Mouse (Mus musculus) megakaryocyte, adult 5-6 weeks (primary cell): ENCODE measurements around the gene Gm28053. TPM values are rescaled to one million over a fixed set of nuclear protein-coding genes. Genes with fewer than 3 reads are reported as not detected.
A peak's percentile ranks its signal among the peaks of the same experiment; 100 is the strongest.

Experiments used
- ATAC-seq: 2 replicates; pipeline ENCODE4 v1.8.0; 2016; ENCODE audit warnings: mild to moderate bottlenecking, inconsistent platforms; ENCODE audit not compliant: poor library complexity, severe bottlenecking
- total RNA-seq, 2 experiments: library from RNA; stranded (forward) in 1 of 2; stranded (reverse) in 1 of 2; fragments of 153-499, 151-499 nt in 1 of 2; fragments of 221-1000, 200-1000 nt in 1 of 2; gene quantifications; 2 replicates each; pipeline versions ENCODE4 v1.2.3 to v1.2.4; 2015 to 2017

Gm28053 gene
- total RNA-seq, 2 experiments from 2014 or later: 7.3 TPM; not detected in 1

DNA sequence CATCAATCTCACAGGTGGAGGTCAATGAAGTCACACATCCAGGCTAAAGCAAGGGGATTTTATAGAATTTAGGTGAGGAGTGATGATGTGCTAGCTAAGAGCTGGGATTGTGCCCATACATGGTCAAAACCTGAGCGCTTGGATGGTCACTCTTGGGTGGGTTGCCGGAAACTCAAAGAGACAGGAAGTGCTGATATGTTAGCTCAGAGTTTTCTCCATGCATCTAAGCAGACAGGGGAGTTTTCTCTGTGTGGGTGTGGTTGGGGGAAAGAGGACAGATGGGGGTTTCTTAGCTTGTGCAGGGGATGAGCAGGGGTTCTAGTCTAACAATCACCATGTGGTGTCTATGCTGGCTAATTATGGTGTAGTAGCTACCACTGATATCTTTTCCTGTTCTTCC is 29.1 kb upstream of the Gm28053 start:
- no peak for ATAC-seq

DNA sequence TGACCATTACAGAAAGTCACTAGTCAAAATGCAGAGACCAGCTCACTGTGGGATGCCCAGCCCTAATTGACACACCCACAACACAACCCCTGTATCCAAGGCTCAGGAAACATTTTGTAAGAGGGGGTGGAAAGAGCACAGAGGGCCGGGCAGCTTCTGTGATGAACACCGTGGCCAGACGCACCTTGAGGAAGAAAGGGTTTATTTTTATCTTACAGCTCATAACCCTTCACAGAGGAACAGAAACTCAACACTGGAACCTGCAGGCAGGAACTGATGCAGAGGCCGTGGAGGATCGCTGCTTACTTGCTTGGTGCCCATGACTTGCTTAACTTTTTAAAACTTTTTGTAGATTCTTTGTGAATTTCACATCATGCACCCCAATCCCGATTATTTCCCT is 25.4 kb upstream of the Gm28053 start:
- ATAC-seq: no peak

DNA sequence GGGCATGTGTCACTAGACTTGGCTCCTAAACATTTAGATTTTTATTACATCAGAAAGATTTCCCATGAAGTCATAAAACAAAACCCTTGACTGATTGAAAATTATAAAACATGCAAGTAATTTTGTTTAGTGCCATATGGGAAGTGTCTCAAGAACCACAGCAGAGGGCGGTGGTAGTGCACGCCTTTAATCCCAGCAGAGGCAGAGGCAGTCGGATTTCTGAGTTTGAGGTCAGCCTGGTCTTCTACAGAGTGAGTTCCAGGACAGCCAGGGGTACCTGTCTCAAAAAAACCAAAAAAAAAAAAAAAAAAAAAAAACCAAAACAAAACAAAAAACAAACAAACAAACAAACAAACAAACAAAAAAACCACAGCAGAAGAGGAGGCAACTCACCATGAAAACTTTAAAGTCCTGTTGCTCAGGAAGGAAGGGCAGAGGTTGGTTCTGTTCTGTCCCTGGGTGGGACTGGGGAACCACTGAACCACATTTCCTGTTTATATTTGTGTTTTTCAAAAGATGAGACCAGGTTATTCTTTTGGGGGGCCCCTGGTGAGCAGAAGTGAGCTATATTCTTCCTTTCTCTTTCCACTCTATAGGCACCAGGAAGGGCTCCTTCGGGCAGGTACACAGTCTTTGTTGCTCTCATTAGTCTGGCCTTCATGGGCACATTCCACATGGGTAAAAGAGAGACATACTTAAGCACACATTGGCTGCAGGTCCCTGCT is 21.4 kb upstream of the Gm28053 start:
- no peak for ATAC-seq

DNA sequence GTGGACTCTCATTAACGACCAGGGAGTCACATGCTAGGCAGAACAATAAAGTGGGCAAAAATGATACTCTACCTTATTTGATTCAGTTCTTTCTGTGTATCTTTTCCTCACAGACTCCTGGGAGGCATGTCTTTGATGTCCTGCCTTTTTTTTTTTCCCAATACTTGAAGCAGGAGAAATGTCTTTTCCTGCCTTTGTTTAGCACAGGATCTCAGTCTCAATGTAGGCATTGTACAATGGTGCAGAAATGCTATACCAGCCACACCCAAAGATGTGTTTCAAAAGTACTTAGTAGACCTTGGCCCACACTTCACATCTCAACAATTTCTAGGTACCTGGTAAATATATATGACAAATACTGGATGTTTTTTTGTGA is 20.9 kb upstream of the Gm28053 start:
- ATAC-seq: no peak

DNA sequence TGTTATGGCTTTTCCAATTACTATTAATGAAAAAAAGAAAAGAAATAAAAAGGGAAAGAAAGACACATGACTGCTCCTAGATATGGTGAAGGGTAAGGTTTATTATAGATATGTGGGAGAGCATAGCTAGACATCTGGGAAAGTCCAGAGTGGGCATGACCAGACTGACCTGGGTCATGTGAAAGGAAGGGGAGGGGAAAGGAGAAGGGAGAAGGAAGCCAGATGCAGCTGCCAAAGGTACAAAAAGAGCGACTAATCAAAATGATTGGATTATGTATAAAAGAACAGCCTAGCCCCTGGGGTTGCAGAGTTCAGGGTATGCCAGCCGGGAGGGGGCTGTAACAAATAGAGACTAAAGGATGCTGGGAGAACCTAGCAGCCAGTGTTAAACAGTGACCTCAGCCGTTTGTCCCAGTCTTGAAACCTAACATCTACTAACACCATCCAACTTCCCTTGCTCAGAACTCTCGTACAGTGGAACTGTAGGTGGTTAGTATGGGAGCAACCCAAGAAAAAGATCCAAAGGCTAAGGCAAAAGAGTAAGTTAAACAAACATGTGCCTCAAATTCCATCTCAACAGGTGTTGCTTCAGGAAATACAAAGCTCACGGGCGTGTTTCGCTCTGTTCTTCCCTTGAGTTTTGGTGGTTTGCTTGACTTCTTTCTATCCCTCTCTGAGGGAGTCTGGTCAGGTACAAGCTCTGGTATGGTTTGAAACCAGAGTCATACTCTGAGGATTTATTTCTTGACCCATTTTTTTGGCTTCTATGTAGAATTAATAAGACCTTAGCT is 20.1 kb upstream of the Gm28053 start:
- ATAC-seq: no peak

DNA sequence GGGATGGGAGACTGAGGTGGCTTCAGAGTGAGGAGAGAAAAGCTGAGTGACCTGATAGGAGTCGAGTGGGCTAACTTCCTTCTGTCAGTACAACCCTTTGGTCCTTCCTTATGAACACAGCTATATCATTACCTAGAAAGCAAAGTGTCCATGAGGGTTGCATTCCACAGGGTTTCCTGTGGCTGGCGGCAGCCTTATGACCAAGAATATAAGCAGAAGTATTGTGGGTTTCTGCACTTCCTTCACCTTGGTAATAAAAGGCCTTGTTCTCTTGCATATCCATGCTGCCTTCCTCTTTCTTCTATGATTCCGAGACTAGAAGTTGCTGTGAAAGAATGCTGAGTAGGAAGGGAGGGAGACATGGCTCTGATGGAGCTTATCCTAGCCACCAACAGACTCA is 19.5 kb upstream of the Gm28053 start:
- peak; percentile 78 for ATAC-seq

DNA sequence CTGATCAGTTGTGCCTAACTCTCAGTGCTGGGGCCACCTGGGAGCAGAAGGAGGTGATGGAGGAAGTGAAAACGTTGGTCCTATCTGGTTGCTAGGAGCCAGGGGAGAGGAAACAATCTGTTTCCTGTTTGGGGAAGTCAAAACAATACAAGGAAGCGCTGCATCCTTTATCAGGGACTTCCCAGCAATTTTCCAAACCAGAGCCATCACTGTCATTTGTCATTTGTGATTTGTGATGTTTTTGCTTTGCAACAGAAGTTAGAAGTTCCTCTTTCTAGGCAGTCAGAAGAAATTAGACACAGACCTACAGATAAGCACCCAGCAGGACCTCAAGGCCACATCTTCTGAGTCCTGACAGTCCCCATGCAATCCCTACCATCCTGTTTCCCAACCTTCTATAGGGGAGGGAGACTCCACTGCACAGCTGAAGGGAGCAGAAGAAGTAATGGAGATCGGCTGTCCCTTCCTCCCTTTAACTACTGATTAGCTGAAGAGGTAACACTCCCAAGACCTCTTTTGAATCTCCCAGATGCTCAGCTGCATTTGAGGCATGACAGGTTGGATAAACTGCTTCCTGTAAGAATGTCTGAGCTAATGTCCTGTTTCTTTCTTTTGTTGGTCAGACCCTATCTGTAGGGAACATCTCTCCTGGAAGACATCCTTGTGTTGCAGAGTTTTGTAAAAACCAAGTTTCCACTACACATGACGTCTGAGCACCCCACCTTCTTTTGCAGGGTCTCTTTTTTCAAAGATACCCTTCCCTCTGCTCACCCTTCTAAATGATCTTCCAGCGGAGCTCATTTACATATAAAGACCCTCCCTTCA is 17.9 kb upstream of the Gm28053 start:
- ATAC-seq: peak; percentile 38; the same call in 1 of the 2 replicates

DNA sequence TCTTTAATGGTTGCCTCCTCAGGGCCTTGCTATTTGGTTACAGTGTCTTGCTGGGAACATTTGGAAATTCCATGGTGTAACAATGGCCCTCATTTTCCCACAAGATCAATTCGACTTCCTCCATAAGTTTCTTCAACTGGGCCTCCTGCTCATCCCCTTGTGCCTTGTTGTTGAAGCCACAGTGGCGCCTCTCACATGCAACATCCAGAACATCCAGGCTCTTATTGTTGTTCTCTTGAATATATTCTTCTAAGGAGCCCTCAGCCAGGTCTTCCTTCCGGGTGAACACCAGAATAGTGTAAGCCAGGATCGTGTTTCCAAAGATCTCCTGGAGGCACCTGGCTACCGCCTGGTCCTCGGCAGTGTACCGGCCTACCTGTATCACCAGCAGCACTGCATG is 16.3 kb upstream of the Gm28053 start:
- no peak for ATAC-seq

DNA sequence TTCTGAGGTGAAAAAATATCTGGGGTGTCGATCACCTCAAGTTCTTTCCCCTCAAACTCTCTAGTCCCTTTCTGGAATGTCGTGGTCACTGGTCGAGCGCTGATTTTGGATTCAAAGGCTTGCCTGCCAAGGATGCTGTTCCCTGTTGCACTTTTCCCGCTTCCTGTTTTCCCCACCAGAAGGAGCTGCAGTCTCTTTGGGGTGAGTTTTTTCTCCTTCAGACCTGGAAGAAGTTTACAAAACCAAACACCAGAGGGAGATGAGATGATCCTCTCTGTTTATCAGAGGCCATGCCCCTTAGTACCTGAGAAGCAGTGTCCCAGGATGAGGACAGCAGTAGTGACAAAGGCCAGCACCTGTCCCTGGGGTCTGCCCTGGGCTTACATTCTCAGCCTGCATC is 15.8 kb upstream of the Gm28053 start:
- ATAC-seq: no peak

DNA sequence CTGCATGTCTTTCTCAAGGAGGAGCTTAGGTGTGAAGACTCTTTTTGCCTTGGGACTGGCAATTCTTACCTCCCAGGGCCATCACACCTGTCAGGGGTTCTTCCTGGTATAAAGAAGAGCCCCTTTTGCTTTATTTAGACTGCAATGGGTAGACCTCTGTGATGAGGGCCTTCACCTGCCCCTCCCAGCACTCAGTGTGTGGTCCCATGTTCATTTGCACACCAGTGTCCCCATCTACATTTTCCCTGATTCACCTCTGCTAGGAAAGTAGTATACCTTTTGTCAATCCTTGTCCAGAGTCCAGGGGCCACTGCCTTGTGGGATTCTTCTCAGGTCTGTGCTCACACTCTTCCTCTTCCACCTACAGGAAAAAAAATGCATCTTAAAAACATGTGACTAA is 14.3 kb upstream of the Gm28053 start:
- ATAC-seq: no peak

DNA sequence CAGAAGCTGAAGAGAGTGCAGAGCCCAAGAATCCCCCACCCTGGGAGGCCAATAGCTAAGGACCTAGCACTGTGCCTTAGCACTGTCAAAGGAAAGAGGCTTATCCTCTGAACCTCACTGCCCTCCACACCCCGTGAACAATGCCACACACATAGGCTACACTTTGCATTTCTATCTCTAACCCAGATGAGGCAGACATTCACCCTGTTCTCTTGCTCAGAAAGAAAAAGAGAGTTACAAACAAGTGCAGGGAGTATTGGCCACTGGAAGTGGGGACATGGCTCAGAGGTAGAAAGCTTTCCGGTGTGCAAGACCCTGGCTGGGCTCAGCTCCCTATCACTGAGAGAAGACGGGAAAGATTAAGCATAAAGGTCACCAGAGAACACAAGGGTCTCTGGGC is 12.3 kb upstream of the Gm28053 start:
- no peak for ATAC-seq

DNA sequence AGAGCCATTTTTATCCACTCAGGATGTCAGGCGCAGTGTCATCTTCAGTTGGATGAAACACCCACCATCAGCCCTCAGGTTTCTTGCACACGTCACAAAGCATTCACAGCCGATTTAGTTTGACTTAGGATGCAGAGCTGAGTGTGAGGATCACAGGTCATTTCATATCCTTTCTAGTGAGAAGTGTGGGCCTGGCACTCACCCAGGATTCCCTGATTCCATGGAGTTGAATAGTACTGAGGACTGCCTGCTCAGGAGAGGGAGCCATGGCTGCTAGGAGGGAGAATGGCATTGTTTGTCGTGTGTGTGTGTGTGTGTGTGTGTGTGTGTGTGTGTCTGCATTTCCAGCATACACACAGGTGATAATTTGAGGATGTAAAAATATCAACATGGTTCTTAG is 1.9 kb downstream of the Gm28053 start:
- no peak for ATAC-seq

DNA sequence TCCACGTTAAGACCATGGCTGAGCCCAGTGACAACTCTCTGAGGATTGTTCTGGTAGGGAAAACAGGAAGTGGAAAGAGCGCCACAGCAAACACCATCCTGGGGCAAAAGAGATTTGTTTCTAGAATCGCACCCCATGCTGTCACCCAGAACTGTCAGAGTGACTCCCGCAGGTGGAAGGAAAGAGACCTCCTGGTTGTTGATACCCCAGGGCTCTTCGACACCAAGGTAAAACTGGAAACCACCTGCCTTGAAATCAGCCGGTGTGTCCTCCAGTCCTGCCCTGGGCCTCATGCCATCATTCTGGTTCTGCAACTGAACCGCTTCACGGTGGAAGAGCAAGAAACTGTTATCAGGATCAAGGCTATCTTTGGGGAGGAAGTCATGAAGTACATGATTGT is 5.1 kb downstream of the Gm28053 start:
- peak; percentile 20; the same call in 1 of the 2 replicates for ATAC-seq

DNA sequence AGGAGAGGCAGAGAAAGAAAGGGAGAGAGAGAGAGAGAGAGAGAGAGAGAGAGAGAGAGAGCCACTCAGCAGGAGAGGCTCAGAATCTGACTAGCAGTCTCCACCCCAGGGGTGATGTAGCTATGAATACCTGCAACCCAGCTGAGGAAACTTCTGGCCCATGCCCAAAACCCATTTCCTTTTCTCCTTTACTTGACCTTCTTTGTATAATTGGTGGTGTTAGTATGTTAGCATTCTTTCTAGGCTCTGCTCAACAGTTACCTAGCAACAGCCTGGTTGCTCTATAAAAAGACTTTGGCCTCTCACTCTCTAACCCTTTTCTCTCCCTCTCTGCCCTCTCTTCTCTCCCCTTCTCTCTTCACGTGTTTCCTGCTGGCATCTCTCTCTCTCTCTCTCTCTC is 7.1 kb downstream of the Gm28053 start:
- ATAC-seq: peak; percentile 49

DNA sequence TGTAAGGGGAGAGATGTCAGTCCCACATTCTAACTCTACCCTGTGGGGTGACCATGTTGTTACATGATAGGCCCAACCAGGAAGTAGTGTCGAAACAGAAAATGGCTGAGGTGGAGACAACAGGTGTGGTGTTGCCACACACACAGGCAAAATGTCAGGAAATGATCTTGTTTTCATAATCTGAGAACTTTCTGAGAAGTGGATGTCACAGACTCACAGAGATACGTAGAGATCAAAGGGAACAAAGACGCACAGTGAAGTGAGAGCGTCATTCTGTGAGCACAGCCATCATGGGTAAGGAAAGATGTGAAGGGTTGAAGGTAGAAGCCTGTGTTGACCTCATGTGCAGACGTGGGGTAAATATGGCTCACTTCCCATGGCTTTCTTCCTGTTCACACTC is 9.4 kb downstream of the Gm28053 start:
- ATAC-seq: peak; percentile 36

DNA sequence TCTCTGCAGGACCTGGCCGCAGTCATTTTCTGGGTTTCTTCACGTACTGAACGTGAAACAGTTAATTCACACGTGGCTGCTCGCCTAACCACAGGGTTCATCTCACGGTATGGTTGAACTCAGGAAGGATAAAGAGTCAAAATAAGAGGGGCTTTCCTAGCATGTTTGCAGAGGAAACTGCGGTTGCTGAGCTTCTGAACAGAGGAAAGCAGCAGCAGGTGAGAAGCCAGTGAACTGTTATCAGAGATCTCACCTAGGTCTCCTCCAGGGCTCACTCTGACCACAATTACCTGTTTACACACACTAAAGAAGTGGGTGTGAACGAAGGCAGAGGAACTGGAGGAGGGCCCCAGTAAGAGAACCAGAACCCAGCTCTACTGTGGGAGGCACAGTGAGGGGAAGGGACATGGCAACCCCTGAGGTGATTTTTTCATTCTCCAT is 14.5 kb downstream of the Gm28053 start:
- peak; percentile 68 for ATAC-seq

DNA sequence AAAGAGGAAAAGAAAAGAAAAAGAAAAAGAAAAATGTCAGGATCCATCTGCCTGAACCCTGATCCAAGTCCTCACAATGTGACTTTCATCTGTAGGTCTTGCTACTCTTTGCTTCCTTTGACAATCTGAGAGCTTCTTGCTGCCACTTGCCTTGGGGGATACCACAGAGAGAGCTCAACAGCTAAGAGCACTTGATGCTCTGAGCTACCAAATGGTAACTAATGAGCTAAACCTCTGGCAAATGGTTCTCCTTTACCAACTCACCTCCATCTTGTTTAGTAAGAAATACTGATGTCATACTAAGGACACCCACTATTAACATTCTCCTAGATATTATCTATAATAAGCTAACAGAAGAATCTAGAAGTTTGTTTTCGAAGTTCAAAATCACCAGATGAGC is 15.3 kb downstream of the Gm28053 start:
- no peak for ATAC-seq

DNA sequence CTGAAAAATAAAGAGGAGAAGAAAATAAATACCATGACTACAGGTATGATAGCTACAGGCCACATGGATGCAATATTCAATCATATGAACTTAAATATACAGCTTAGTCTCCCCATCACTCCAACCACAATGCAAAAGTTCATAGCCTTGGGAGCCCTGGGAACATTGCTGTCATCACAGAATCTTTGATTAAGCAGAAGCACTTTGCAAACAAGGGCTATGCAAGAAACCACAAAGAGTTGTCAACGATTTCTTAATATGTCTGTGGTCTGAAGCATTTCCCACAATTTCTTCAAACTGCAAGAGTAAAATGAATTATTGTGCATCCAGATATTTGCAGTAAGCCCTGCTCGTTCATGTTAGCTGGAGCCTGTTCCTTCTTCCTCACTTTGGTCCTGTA is 18.6 kb downstream of the Gm28053 start:
- peak; percentile 31; the same call in 1 of the 2 replicates for ATAC-seq

DNA sequence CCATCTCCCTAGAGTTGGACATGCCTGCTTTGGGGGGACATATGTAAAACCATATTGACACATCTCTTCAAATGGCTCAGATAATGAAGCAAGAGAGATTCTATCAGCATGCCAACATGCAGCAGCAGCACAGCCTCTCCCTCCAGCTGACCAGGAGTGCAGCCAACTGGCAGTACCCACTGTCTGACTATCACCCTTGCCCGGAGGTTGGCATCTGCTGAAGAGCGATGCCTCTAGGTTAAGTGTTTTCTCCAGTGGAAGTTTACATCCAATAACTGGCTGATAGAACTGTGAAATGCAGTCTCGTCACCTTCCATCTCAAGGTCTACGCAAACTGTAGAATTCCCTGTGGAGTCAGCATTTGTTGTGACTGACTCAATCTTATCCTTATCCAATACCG is 19.3 kb downstream of the Gm28053 start:
- no peak for ATAC-seq

DNA sequence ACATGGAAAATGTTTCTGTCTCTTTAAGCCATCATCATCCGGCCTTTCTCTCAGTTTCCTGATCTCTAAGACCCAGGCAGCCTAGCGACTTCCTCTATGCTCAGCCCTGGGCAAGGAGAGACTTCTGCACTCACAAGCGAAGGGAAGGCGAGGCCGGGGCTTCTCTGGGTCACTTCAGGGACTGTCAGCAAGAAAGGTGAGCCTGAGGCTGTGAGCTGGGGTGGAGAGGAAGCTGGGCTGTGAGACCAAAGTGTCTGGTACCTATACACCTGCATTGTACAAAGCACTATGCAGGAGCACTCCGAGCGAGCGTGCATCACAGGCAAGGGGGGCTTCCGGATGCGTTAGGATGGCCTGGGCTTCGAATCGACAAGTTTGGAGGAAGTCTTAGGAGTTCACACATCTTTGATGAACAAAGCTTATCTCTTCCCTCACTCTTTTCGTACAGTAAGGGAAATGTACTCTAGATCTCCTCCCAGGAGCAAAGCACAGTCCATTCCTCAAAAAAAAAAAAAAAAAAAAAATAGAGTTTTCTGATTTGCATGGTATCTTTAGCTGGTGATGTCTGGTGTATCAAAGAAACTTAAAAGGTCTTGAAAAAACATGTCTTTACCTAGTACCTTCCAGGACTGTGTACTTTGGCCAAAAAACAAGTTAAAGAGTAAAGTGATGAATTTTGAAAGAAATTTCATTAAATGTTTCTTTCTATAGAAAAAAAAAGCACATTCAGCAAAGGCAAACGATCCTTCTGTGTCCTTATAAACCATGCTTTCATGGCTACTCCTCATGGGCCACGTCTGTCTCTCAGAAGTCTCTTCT is 20.8 kb downstream of the Gm28053 start, which contains the start of gene Gimap1:
TSS of gene Gimap1 (plus strand) at position 94 of the 819 bp plus-strand sequence.
- peak; percentile 64 for ATAC-seq

DNA sequence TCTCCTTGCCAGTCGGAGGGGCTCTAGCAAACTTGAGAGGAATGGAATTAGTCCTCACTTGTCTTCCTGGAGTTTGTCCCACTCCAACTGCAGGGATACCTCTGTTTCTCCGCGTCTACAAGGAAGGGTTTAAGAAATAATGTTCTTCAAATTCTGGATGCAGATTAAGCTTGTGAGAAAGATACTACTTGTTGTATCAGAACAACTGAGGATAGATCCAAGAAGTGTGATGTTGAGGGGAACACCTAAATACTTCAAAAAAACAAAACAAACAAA is 21.3 kb downstream of the Gm28053 start:
- ATAC-seq: no peak
